Mouse (Mus musculus) erythroblast, embryonic 14.5 days (primary cell): ENCODE results near the gene Llgl2.

Experiments
- GATA1 ChIP-seq: IDR thresholded peaks from 2 replicates; pipeline ENCODE4 v1.6.1; 2012; ENCODE audit warnings: low read length, inconsistent platforms, mixed read lengths
- TAL1 ChIP-seq: IDR thresholded peaks from 3 replicates; pipeline ENCODE4 v1.6.1; 2012; ENCODE audit warnings: low read length, inconsistent platforms, mixed read lengths

GRCm38 (mm10) chr11:115834033-115834432 lies 10.2 kb downstream of the Llgl2 start:
- TF ChIP-seq GATA1 (no peak), TAL1 (no peak)
